20 mouse cellular contexts compared by ENCODE assay signal in the genomic region with DNA sequence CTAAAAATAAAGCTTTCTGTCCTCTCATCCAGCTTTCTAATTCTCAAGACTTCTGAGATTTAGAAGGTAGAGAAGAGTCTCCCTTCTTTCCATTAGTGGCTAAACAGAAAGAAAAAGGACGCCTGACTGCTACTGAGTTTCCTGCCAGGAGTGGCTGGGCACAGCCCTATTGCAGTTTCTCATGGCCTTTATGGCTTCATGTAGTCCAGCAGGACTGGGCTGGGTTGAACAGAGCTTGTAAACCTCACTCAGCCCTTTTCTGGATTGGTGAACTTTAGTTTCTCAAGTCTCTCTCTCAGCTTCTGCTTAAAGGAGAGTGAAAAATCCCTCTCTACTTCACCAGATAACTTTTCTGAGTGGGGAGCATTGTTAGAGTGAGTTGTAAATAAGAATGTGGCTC. TPM values are rescaled to one million over a fixed set of nuclear protein-coding genes. Genes with fewer than 3 reads are reported as not detected.
DNase-seq lines count a peak whose midpoint lies in the region; ATAC-seq lines count a peak whose summit lies in the region.
"Had no signal": no experiment of that assay in that cellular context is flagged by ENCODE, and none has a peak within 500 bp of the region (broad histone marks: within the 10 kb centered on the region; RNA-seq: fewer than 3 reads in every experiment).

No protein-coding gene starts in this region.

- H3K9me3 ChIP-seq in intestine, embryonic 16.5 days (ENCODE audit: control insufficient read depth, low read length): no peaks in the 10 kb centered on the region
- H3K9me3 ChIP-seq: embryonic facial prominence, embryonic 10.5 days; embryonic facial prominence, embryonic 12.5 days; forebrain, embryonic 13.5 days; forebrain, embryonic 15.5 days had no signal

- no peak overlapping the region for H3K4me3 ChIP-seq in intestine, embryonic 16.5 days (ENCODE audit: low read length)
- H3K4me3 ChIP-seq: embryonic facial prominence, embryonic 10.5 days; embryonic facial prominence, embryonic 12.5 days; forebrain, embryonic 13.5 days; forebrain, embryonic 15.5 days had no signal

- no peak overlapping the region for H3K4me2 ChIP-seq in intestine, embryonic 16.5 days (ENCODE audit: low read depth, low read length)
- H3K4me2 ChIP-seq: embryonic facial prominence, embryonic 12.5 days; forebrain, embryonic 13.5 days; forebrain, embryonic 15.5 days had no signal

- H3K27me3 ChIP-seq in intestine, embryonic 16.5 days (replicated peaks; ENCODE audit: control insufficient read depth, insufficient read depth, low read length): no peaks in the 10 kb centered on the region
- H3K27me3 ChIP-seq: embryonic facial prominence, embryonic 12.5 days; forebrain, embryonic 13.5 days; forebrain, embryonic 15.5 days had no signal

- no peak overlapping the region for H3K9ac ChIP-seq in intestine, embryonic 16.5 days (ENCODE audit: low read depth, low read length)
- H3K9ac ChIP-seq: embryonic facial prominence, embryonic 12.5 days; forebrain, embryonic 13.5 days; forebrain, embryonic 15.5 days; forebrain, postnatal 0 days had no signal

- peak; percentile 57 for ATAC-seq in intestine, embryonic 16.5 days
- no peak for ATAC-seq in megakaryocyte-erythroid progenitor cell, adult 5-6 weeks (replicated peaks; ENCODE audit: low FRiP score, low TSS enrichment, poor library complexity, severe bottlenecking)
- ATAC-seq: forebrain, embryonic 13.5 days; forebrain, embryonic 15.5 days; forebrain, postnatal 0 days had no signal

- no peaks in the 10 kb centered on the region for H3K4me1 ChIP-seq in intestine, embryonic 16.5 days (ENCODE audit: control insufficient read depth, insufficient read depth, low read length)
- H3K4me1 ChIP-seq: embryonic facial prominence, embryonic 10.5 days; embryonic facial prominence, embryonic 12.5 days; forebrain, embryonic 13.5 days; forebrain, embryonic 15.5 days had no signal

- WGBS in intestine, embryonic 16.5 days: 79% methylated on average over 1 of the region's 1 CpGs
- WGBS in large intestine, adult 2 months: 36% methylated on average over 1 of the region's 1 CpGs

- H3K36me3 ChIP-seq in intestine, embryonic 16.5 days (ENCODE audit: control insufficient read depth, insufficient read depth, low read length): peaks cover 2% of the 10 kb centered on the region; the same call in 1 of the 2 replicates

- peak; percentile 45 for DNase-seq in large intestine, adult 2 months (ENCODE audit: low read depth, low spot score)
- DNase-seq in heart, adult 18-20 months: no peak
- no peak for DNase-seq in cerebellum, postnatal 4 days (ENCODE audit: low spot score in 2 of 2)
- DNase-seq: adrenal gland, adult 2 months; adrenal gland, postnatal 10 days; adrenal gland, postnatal 25 days; cerebellum, adult 11 months; cerebellum, adult 18-20 months; cerebellum, adult 8-10 months; cerebellum, adult 9-11 months; cerebellum, postnatal 14 days; cerebellum, postnatal 36 days; forebrain, postnatal 0 days had no signal

- peak overlapping the region; percentile 71 for H3K27ac ChIP-seq in intestine, embryonic 16.5 days (ENCODE audit: low read length)
- H3K27ac ChIP-seq: embryonic facial prominence, embryonic 10.5 days; embryonic facial prominence, embryonic 12.5 days; forebrain, embryonic 13.5 days; forebrain, embryonic 15.5 days had no signal

RNA-seq across cellular contexts. Expression of a gene that starts 8.2 kb away (rescaled TPM):
- polyA plus RNA-seq in intestine, embryonic 16.5 days (2015; fragmentation: Nextera tagmentation; extraction: Ambion mirVana): 72.0 and 78.9 TPM in 2 replicates
- 34.4 and 45.2 TPM in 2 replicates for polyA plus RNA-seq in large intestine, adult 2 months (2012; rRNA removed)
- total RNA-seq in heart, adult 18-20 months (2021): 10 to 100 TPM; 43.0 to 49.2 TPM
- 39.2 and 53.4 TPM in 2 replicates for total RNA-seq in megakaryocyte-erythroid progenitor cell, adult 5-6 weeks (2014; fragmentation: Nextera tagmentation)
- 64.5 and 114 TPM in 2 replicates for total RNA-seq in megakaryocyte-erythroid progenitor cell, adult 5-6 weeks (2017)

RNA-seq across cellular contexts. Expression of a gene that starts 9.5 kb away (rescaled TPM):
- polyA plus RNA-seq in intestine, embryonic 16.5 days (2015; fragmentation: Nextera tagmentation; extraction: Ambion mirVana): 20.4 and 22.4 TPM in 2 replicates
- polyA plus RNA-seq in large intestine, adult 2 months (2012; rRNA removed): 12.3 and 13.5 TPM in 2 replicates
- 10 to 100 TPM; 41.2 to 48.6 TPM for total RNA-seq in heart, adult 18-20 months (2021)
- 27.4 and 33.5 TPM in 2 replicates for total RNA-seq in megakaryocyte-erythroid progenitor cell, adult 5-6 weeks (2014; fragmentation: Nextera tagmentation)
- 32.4 and 33.0 TPM in 2 replicates for total RNA-seq in megakaryocyte-erythroid progenitor cell, adult 5-6 weeks (2017)

RNA-seq across cellular contexts. Expression of a gene that starts 28.0 kb away (rescaled TPM):
- 102 and 107 TPM in 2 replicates for polyA plus RNA-seq in intestine, embryonic 16.5 days (2015; fragmentation: Nextera tagmentation; extraction: Ambion mirVana)
- 49.5 and 58.3 TPM in 2 replicates for polyA plus RNA-seq in large intestine, adult 2 months (2012; rRNA removed)
- total RNA-seq in heart, adult 18-20 months (2021): 10 to 100 TPM; 26.4 to 30.5 TPM
- 50.2 and 65.2 TPM in 2 replicates for total RNA-seq in megakaryocyte-erythroid progenitor cell, adult 5-6 weeks (2014; fragmentation: Nextera tagmentation)
- 91.0 and 109 TPM in 2 replicates for total RNA-seq in megakaryocyte-erythroid progenitor cell, adult 5-6 weeks (2017)

RNA-seq across cellular contexts. Expression of a gene that starts 42.7 kb away (rescaled TPM):
- polyA plus RNA-seq in intestine, embryonic 16.5 days (2015; fragmentation: Nextera tagmentation; extraction: Ambion mirVana): 0.06 TPM in 2 replicates
- polyA plus RNA-seq in large intestine, adult 2 months (2012; rRNA removed): 0.04 TPM in 2 replicates
- total RNA-seq in heart, adult 18-20 months (2021): not detected
- 0.17 TPM in 1 of 2 replicates, not detected in the other for total RNA-seq in megakaryocyte-erythroid progenitor cell, adult 5-6 weeks (2014; fragmentation: Nextera tagmentation)
- total RNA-seq in megakaryocyte-erythroid progenitor cell, adult 5-6 weeks (2017): 0.19 TPM in 1 of 2 replicates, not detected in the other
- polyA plus RNA-seq: C2C12; forebrain, embryonic 15.5 days had no signal
